ENCODE assay signal across 13 mouse cellular contexts in the genomic region with DNA sequence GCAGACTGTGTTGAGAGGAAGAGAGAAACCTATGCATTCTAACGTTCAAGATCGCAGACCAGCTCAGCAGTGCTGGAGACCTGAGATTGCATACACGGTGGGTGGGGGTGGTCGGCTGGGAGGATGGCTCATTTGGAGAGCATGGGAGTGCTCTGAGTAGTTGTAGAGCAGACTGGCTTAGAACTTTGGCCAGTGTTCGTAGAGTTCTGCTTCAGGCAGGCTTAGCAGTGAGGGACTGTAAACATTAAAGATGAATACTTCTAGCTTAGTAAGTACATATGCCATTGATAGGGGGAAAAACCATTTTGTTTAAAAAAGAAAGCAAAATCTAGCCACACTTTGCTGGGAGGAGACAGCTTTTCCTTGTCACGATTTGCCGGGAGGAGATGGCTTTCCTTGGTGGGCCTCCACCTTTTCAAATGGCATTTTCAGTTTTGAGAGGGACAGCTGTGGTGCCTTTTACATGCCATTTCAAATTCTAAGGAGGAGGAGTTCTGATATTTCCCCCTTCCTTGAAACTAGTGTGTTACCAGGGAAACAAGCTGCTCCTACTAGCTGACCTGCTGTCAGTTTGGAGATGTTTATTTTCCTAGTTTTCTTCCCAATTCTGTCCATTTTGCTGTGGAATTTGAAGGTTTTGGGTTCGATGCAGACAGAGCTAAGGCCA.
"Had no signal": no experiment of that assay in that cellular context is flagged by ENCODE, and none has a peak within 500 bp of the region (broad histone marks: within the 10 kb centered on the region; RNA-seq: fewer than 3 reads in every experiment).

No protein-coding gene starts in this region.

- DNase-seq: kidney, adult 18-20 months; kidney, postnatal 10 days; left cerebral cortex, postnatal 4 days; lung, adult 18-20 months; retina, postnatal 1 day; right cerebral cortex, postnatal 4 days; spleen, adult 18-20 months; thymus, postnatal 36 days had no signal

- H3K9ac ChIP-seq: limb, embryonic 13.5 days; liver, embryonic 14.5 days; midbrain, embryonic 12.5 days; neural tube, embryonic 13.5 days had no signal

- H3K4me3 ChIP-seq: limb, embryonic 13.5 days; midbrain, embryonic 12.5 days; neural tube, embryonic 13.5 days had no signal

- H3K4me2 ChIP-seq: limb, embryonic 13.5 days; midbrain, embryonic 12.5 days; neural tube, embryonic 13.5 days had no signal

- H3K9me3 ChIP-seq: limb, embryonic 13.5 days; midbrain, embryonic 12.5 days; neural tube, embryonic 13.5 days had no signal

- ATAC-seq: midbrain, embryonic 16.5 days had no signal

- H3K36me3 ChIP-seq: midbrain, embryonic 12.5 days; neural tube, embryonic 13.5 days had no signal

- H3K27me3 ChIP-seq: limb, embryonic 13.5 days; midbrain, embryonic 12.5 days; neural tube, embryonic 13.5 days had no signal

- H3K27ac ChIP-seq: limb, embryonic 13.5 days; liver, embryonic 14.5 days; midbrain, embryonic 12.5 days; neural tube, embryonic 13.5 days had no signal
